Mouse (Mus musculus): ENCODE results near the gene Pald1.

DNA sequence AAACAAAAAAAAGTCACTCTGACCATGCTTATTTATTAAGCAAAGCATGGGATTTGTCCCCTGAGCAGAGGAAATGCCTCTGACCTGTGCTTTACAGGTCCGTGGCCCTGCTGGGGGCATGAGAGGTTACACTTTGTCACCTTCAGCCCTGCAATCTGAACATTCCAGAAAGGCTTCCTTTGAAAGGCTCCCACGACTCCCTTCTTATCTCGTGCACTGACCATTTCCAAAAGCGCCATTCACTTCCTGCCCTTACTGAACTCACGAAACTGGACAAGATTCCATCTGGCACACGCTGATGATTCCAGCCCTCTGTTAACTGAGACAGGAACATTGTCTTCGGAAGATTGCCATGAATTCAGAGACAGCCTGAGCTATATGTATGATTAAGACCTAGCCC, 69.6 kb downstream of the Pald1 start:
- TF ChIP-seq CTCF (IDR thresholded peaks at IDR 0.05; ENCODE audit: extremely low read depth, insufficient read length, insufficient replicate concordance, low read depth, low read length): no peak
- no peak for TF ChIP-seq POLR2A (IDR thresholded peaks at IDR 0.05; ENCODE audit: low read depth, low read length)
